17 mouse cellular contexts compared by ENCODE assay signal in genomic region chr9:116343086-116343481, GRCm38 (mm10).
DNase-seq lines count a peak whose midpoint lies in the region; ATAC-seq lines count a peak whose summit lies in the region.
"Had no signal": no experiment of that assay in that cellular context is flagged by ENCODE, and none has a peak within 500 bp of the region (broad histone marks: within the 10 kb centered on the region; RNA-seq: fewer than 3 reads in every experiment).

No protein-coding gene starts in this region.

- no peaks in the 10 kb centered on the region for H3K9me3 ChIP-seq in embryonic facial prominence, embryonic 14.5 days (ENCODE audit: control insufficient read depth, low read length)
- H3K9me3 ChIP-seq in embryonic facial prominence, embryonic 10.5 days: peaks cover 3% of the 10 kb centered on the region; the same call in 1 of the 2 replicates
- H3K9me3 ChIP-seq: embryonic facial prominence, embryonic 12.5 days; heart, embryonic 10.5 days; neural tube, embryonic 12.5 days had no signal

- 76% methylated on average over 3 of the region's 3 CpGs for WGBS in embryonic facial prominence, embryonic 14.5 days
- 94% methylated on average over 3 of the region's 3 CpGs for WGBS in embryonic facial prominence, embryonic 10.5 days

- no peak overlapping the region for H3K9ac ChIP-seq in embryonic facial prominence, embryonic 14.5 days (ENCODE audit: low read depth, low read length)
- H3K9ac ChIP-seq: embryonic facial prominence, embryonic 12.5 days; liver, embryonic 14.5 days; neural tube, embryonic 12.5 days had no signal

- no peaks in the 10 kb centered on the region for H3K27me3 ChIP-seq in embryonic facial prominence, embryonic 14.5 days (replicated peaks; ENCODE audit: control insufficient read depth, insufficient read depth, low read length)
- H3K27me3 ChIP-seq in embryonic facial prominence, embryonic 10.5 days (replicated peaks; ENCODE audit: low read depth, poor library complexity, severe bottlenecking): no peaks in the 10 kb centered on the region
- H3K27me3 ChIP-seq: CH12.LX; embryonic facial prominence, embryonic 12.5 days; neural tube, embryonic 12.5 days had no signal

- H3K4me3 ChIP-seq in embryonic facial prominence, embryonic 14.5 days (ENCODE audit: low read depth, low read length): no peak overlapping the region
- no peak overlapping the region for H3K4me3 ChIP-seq in embryonic facial prominence, embryonic 10.5 days
- H3K4me3 ChIP-seq: embryonic facial prominence, embryonic 12.5 days; heart, embryonic 10.5 days; neural tube, embryonic 12.5 days had no signal

- no peak overlapping the region for H3K4me2 ChIP-seq in embryonic facial prominence, embryonic 14.5 days (ENCODE audit: low read depth, low read length)
- H3K4me2 ChIP-seq: embryonic facial prominence, embryonic 12.5 days; neural tube, embryonic 12.5 days had no signal

- no peaks in the 10 kb centered on the region for H3K36me3 ChIP-seq in embryonic facial prominence, embryonic 14.5 days (ENCODE audit: control insufficient read depth, insufficient read depth, low read length)
- no peaks in the 10 kb centered on the region for H3K36me3 ChIP-seq in embryonic facial prominence, embryonic 10.5 days (replicated peaks)
- H3K36me3 ChIP-seq: embryonic facial prominence, embryonic 12.5 days; heart, embryonic 10.5 days; neural tube, embryonic 12.5 days had no signal

- H3K27ac ChIP-seq in embryonic facial prominence, embryonic 14.5 days (replicated peaks; ENCODE audit: low read depth, low read length): no peak overlapping the region
- H3K27ac ChIP-seq in embryonic facial prominence, embryonic 10.5 days (replicated peaks): no peak overlapping the region
- H3K27ac ChIP-seq: embryonic facial prominence, embryonic 12.5 days; heart, embryonic 10.5 days; liver, embryonic 14.5 days; neural tube, embryonic 12.5 days had no signal

- peak; percentile 56 for DNase-seq in embryonic facial prominence, embryonic 14.5 days (ENCODE audit: low spot score)
- DNase-seq in embryonic facial prominence, embryonic 10.5 days (ENCODE audit: low spot score): no peak
- peak; percentile 22 to 24 for DNase-seq in layer of hippocampus, adult 18-20 months (ENCODE audit: low spot score in 2 of 2)
- no peak for DNase-seq in layer of hippocampus, postnatal 10 days (ENCODE audit: low spot score in 2 of 2)
- peak; percentile 11 to 25 for DNase-seq in right cerebral cortex, adult 2 months (ENCODE audit: low spot score in 2 of 2)
- DNase-seq in right cerebral cortex, postnatal 10 days (ENCODE audit: low spot score in 2 of 2): no peak
- DNase-seq in kidney, postnatal 4 days: no peak
- no peak for DNase-seq in cerebellum, adult 11 months
- DNase-seq: cerebellum, adult 9-10 months; layer of hippocampus, adult 9-11 months; lung, postnatal 4 days; spleen, adult 18-20 months had no signal

- no peaks in the 10 kb centered on the region; the same call in 1 of the 2 replicates for H3K4me1 ChIP-seq in embryonic facial prominence, embryonic 14.5 days (ENCODE audit: control insufficient read depth, insufficient read depth, low read length)
- no peaks in the 10 kb centered on the region for H3K4me1 ChIP-seq in embryonic facial prominence, embryonic 10.5 days
- H3K4me1 ChIP-seq: embryonic facial prominence, embryonic 12.5 days; heart, embryonic 10.5 days; neural tube, embryonic 12.5 days had no signal

- no peak for ATAC-seq in embryonic facial prominence, embryonic 14.5 days (ENCODE audit: low read depth)

Comparison
In these comparisons a context has a peak if more than half of its experiments do, and no peak if none do; other contexts are left out.
1. DNase-seq: peak in embryonic facial prominence, embryonic 14.5 days (single experiment), layer of hippocampus, adult 18-20 months (2 of 2) and right cerebral cortex, adult 2 months (2 of 2); none in embryonic facial prominence, embryonic 10.5 days (single experiment), layer of hippocampus, postnatal 10 days (0 of 2), right cerebral cortex, postnatal 10 days (0 of 2), kidney, postnatal 4 days (0 of 2) and cerebellum, adult 11 months (single experiment).